Mouse (Mus musculus) forebrain, embryonic 14.5 days (tissue): ENCODE measurements around the gene Tmem253. TPM values are rescaled to one million over a fixed set of nuclear protein-coding genes. Genes with fewer than 3 reads are reported as not detected.
A peak's percentile ranks its signal among the peaks of the same experiment; 100 is the strongest.

Source experiments
- ATAC-seq: fragments of 200-750 bp; cut with Nextera tagmentation; 2 replicates; pipeline ENCODE4 v1.8.0; 2017; ENCODE audit warnings: mild to moderate bottlenecking, moderate library complexity
- DNase-seq: peaks from one replicate; pipeline ENCODE4 v3.0.0-alpha.2; 2015; ENCODE audit warnings: low spot score
- H3K27ac ChIP-seq: fragments of 300-500 bp; sonication (generic); 2 replicates; pipeline ENCODE4 v1.5.1; 2014; ENCODE audit warnings: low read depth, mild to moderate bottlenecking, control low read depth, low read length, moderate library complexity
- H3K27me3 ChIP-seq: fragments of 300-500 bp; sonication (generic); replicated peaks from 2 replicates; pipeline ENCODE4 v1.6.1; 2014; ENCODE audit warnings: low read length, control low read depth, mixed read lengths; ENCODE audit not compliant: control insufficient read depth, insufficient read depth
- H3K36me3 ChIP-seq: fragments of 300-500 bp; sonication (generic); 2 replicates; pipeline ENCODE4 v1.6.1; 2014; ENCODE audit warnings: low read length, control low read depth; ENCODE audit not compliant: control insufficient read depth, insufficient read depth
- H3K4me1 ChIP-seq: fragments of 300-500 bp; sonication (generic); 2 replicates; pipeline ENCODE4 v1.6.1; 2014; ENCODE audit warnings: antibody characterized with exemption, low read length, control low read depth; ENCODE audit not compliant: control insufficient read depth, insufficient read depth
- H3K4me2 ChIP-seq: fragments of 300-500 bp; sonication (generic); 2 replicates; pipeline ENCODE4 v1.6.1; 2014; ENCODE audit warnings: mild to moderate bottlenecking, control low read depth, low read length
- H3K4me3 ChIP-seq: fragments of 300-500 bp; sonication (generic); 2 replicates; pipeline ENCODE4 v1.5.1; 2014; ENCODE audit warnings: low read depth, low read length, control low read depth
- H3K9ac ChIP-seq: fragments of 300-500 bp; sonication (generic); 2 replicates; pipeline ENCODE4 v1.6.1; 2014; ENCODE audit warnings: mild to moderate bottlenecking, low read length, control low read depth, moderate library complexity
- H3K9me3 ChIP-seq: fragments of 300-500 bp; sonication (generic); replicated peaks from 2 replicates; pipeline ENCODE4 v1.6.1; 2016; ENCODE audit warnings: low read length, control low read depth, mixed read lengths; ENCODE audit not compliant: control insufficient read depth
- WGBS: fragments of 180-500 bp; shearing (Covaris S2); extraction: QIAGEN DNeasy Blood & Tissue Kit; methylation state at CpG from one replicate; pipeline ENCODE4 v1.1.7; 2014; 5-methylcytosine and 5-hydroxymethylcytosine counted together
- polyA plus RNA-seq: library from polyadenylated mRNA; unstranded; fragments of >200 nt; fragmentation: Nextera tagmentation; extraction: Ambion mirVana; gene quantifications from 2 replicates; pipeline ENCODE4 v1.2.1, GENCODE M21; 2014

The Tmem253 gene
- polyA plus RNA-seq, 1 experiment from 2014 or later, result 0.46 TPM

GRCm38 (mm10) chr14:52016625-52017405 lies 1.4 kb downstream of the Tmem253 start:
- Histone ChIP-seq H3K4me2 (no peak overlapping the region), H3K4me1 (peaks cover 37% of the 10 kb centered on the region), H3K9me3 (no peaks in the 10 kb centered on the region), H3K36me3 (no peaks in the 10 kb centered on the region), H3K4me3 (no peak overlapping the region), H3K9ac (no peak overlapping the region), H3K27me3 (no peaks in the 10 kb centered on the region), H3K27ac (no peak overlapping the region)
- ATAC-seq (no peak), DNase-seq (no peak)
- 69% methylated on average over 13 of the region's 13 CpGs for WGBS

- H3K36me3 ChIP-seq, result no peaks in the 10 kb centered on the region
- peaks cover 31% of the 10 kb centered on the region for H3K4me1 ChIP-seq
- H3K4me3 ChIP-seq, result no peak overlapping the region
- no peaks in the 10 kb centered on the region for H3K27me3 ChIP-seq
- no peak overlapping the region for H3K9ac ChIP-seq
- ATAC-seq, result no peak
- H3K4me2 ChIP-seq, result no peak overlapping the region
- 82% methylated on average over 4 of the region's 4 CpGs for WGBS
- no peak for DNase-seq
- H3K27ac ChIP-seq, result no peak overlapping the region
- H3K9me3 ChIP-seq, result no peaks in the 10 kb centered on the region
Observed at GRCm38 (mm10) chr14:52017662-52018061, 2.2 kb downstream of the Tmem253 start.

- Histone ChIP-seq H3K9me3 (no peaks in the 10 kb centered on the region), H3K9ac (peak overlapping the region; percentile 88), H3K4me3 (peak overlapping the region; percentile 62), H3K36me3 (no peaks in the 10 kb centered on the region), H3K27ac (peak overlapping the region; percentile 98; the same call in 1 of the 2 replicates), H3K4me2 (peak overlapping the region; percentile 73), H3K4me1 (peaks cover 30% of the 10 kb centered on the region), H3K27me3 (no peaks in the 10 kb centered on the region)
- WGBS, result 84% methylated on average over 15 of the region's 15 CpGs
- ATAC-seq, result no peak
- no peak for DNase-seq
Observed at GRCm38 (mm10) chr14:52018248-52019050, 3.0 kb downstream of the Tmem253 start.

- 31% methylated on average over 12 of the region's 12 CpGs for WGBS
- peak overlapping the region; percentile 73 for H3K4me2 ChIP-seq
- H3K9me3 ChIP-seq, result no peaks in the 10 kb centered on the region
- ATAC-seq (no peak), DNase-seq (no peak)
- no peaks in the 10 kb centered on the region for H3K36me3 ChIP-seq
- H3K4me3 ChIP-seq, result peak overlapping the region; percentile 62
- H3K9ac ChIP-seq, result peak overlapping the region; percentile 88
- H3K27ac ChIP-seq, result peak overlapping the region; percentile 98
- H3K27me3 ChIP-seq, result no peaks in the 10 kb centered on the region
- H3K4me1 ChIP-seq, result peaks cover 30% of the 10 kb centered on the region
Observed at GRCm38 (mm10) chr14:52019051-52019589, 3.7 kb downstream of the Tmem253 start.

- H3K27ac ChIP-seq, result peak overlapping the region; percentile 98
- peak overlapping the region; percentile 73 for H3K4me2 ChIP-seq
- under 1% methylated on average over 73 of the region's 74 CpGs for WGBS
- no peaks in the 10 kb centered on the region for H3K36me3 ChIP-seq
- H3K4me1 ChIP-seq, result peaks cover 30% of the 10 kb centered on the region
- H3K4me3 ChIP-seq, result peak overlapping the region; percentile 62
- peak; percentile 99 for DNase-seq
- ATAC-seq, result peak; percentile 93
- H3K27me3 ChIP-seq, result no peaks in the 10 kb centered on the region
- H3K9ac ChIP-seq, result peak overlapping the region; percentile 88
- H3K9me3 ChIP-seq, result no peaks in the 10 kb centered on the region
Observed at GRCm38 (mm10) chr14:52019590-52020340, 4.3 kb downstream of the Tmem253 start.

GRCm38 (mm10) chr14:52020486-52021137 lies 5.2 kb downstream of the Tmem253 start, which contains the start of gene Zfp219:
Gene Zfp219, minus strand, starts transcription at chr14:52020733.
- DNase-seq (peak; percentile 84), ATAC-seq (peak; percentile 38)
- peak within 1 kb of the TSS; percentile 88 for H3K9ac ChIP-seq
- H3K9me3 ChIP-seq, result no peaks in the 10 kb centered on the region
- H3K4me2 ChIP-seq, result peak within 1 kb of the TSS; percentile 73
- peak within 1 kb of the TSS; percentile 62 for H3K4me3 ChIP-seq
- H3K36me3 ChIP-seq, result no peaks in the 10 kb centered on the region
- peak within 1 kb of the TSS; percentile 98 for H3K27ac ChIP-seq
- no peaks in the 10 kb centered on the region for H3K27me3 ChIP-seq
- WGBS, result 2% methylated on average over 15 of the region's 15 CpGs
- H3K4me1 ChIP-seq, result peaks cover 30% of the 10 kb centered on the region

- H3K36me3 ChIP-seq, result no peaks in the 10 kb centered on the region
- H3K4me1 ChIP-seq, result peaks cover 25% of the 10 kb centered on the region
- 62% methylated on average over 4 of the region's 4 CpGs for whole genome bisulfite sequencing
- no peaks in the 10 kb centered on the region for H3K9me3 ChIP-seq
- peak overlapping the region; percentile 98; the same call in 1 of the 2 replicates for H3K27ac ChIP-seq
- DNase-seq, result no peak
- no peak for ATAC-seq
- peak overlapping the region; percentile 73 for H3K4me2 ChIP-seq
- peak overlapping the region; percentile 62; the same call in 1 of the 2 replicates for H3K4me3 ChIP-seq
- H3K9ac ChIP-seq, result peak overlapping the region; percentile 88
- H3K27me3 ChIP-seq, result no peaks in the 10 kb centered on the region
Observed at GRCm38 (mm10) chr14:52021138-52021529, 5.7 kb downstream of the Tmem253 start.
